In the genomic region with DNA sequence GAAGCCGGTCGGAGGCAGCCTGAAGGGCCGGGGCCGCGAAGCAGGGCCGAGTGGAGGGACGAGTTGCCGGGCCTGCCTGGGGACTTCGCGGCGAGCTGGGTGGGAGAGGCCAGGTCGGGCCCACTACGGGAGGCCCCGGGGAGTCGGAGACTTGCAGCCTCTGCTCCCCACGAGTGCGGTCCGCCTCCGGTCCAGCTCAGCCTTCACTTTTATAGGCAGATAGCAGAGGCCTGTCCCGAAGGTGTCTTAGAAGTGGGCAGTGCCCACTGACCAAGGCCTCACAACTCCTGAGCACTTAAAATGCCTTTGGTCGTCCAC, we compare ENCODE assay signal across 8 mouse cellular contexts. TPM values are rescaled to one million over a fixed set of nuclear protein-coding genes. Genes with fewer than 3 reads are reported as not detected.
A peak's percentile ranks its signal among the peaks of the same experiment; 100 is the strongest.
DNase-seq lines count a peak whose midpoint lies in the region; ATAC-seq lines count a peak whose summit lies in the region.

No protein-coding gene starts in this region.

- DNase-seq in kidney, adult 11 months, result no peak
- no peak for DNase-seq in right cerebral cortex, postnatal 10 days (ENCODE audit: low spot score in 2 of 2)
- DNase-seq in frontal cortex, postnatal 10 days (ENCODE audit: low spot score in 2 of 2), result no peak
- DNase-seq in yolk sac, embryonic 10.5 days (ENCODE audit: low spot score), result no peak

- H3K27ac ChIP-seq in kidney, embryonic 16.5 days (ENCODE audit: low read length), result peak overlapping the region; percentile 71
- peak overlapping the region; percentile 37; the same call in 1 of the 2 replicates for H3K27ac ChIP-seq in brown adipose tissue, adult 24 weeks (replicated peaks; ENCODE audit: low read depth, low read length)
- peak overlapping the region; percentile 82 for H3K27ac ChIP-seq in hindbrain, embryonic 13.5 days
- peak overlapping the region; percentile 81 for H3K27ac ChIP-seq in midbrain, embryonic 13.5 days

- H3K4me3 ChIP-seq in kidney, embryonic 16.5 days (ENCODE audit: low read length), result peak overlapping the region; percentile 83
- H3K4me3 ChIP-seq in brown adipose tissue, adult 24 weeks (ENCODE audit: insufficient read depth, low read depth, low read length), result peak overlapping the region; percentile 88
- H3K4me3 ChIP-seq in hindbrain, embryonic 13.5 days, result peak overlapping the region; percentile 97
- peak overlapping the region; percentile 88 for H3K4me3 ChIP-seq in midbrain, embryonic 13.5 days (replicated peaks)

- H3K4me1 ChIP-seq in kidney, embryonic 16.5 days (ENCODE audit: insufficient read depth, low read length), result peaks cover 27% of the 10 kb centered on the region
- H3K4me1 ChIP-seq in brown adipose tissue, adult 24 weeks (ENCODE audit: control insufficient read depth, insufficient read depth, insufficient read length, low read length), result peaks cover 21% of the 10 kb centered on the region
- H3K4me1 ChIP-seq in hindbrain, embryonic 13.5 days (replicated peaks), result peaks cover 42% of the 10 kb centered on the region
- peaks cover 43% of the 10 kb centered on the region for H3K4me1 ChIP-seq in midbrain, embryonic 13.5 days (replicated peaks)

- WGBS in kidney, embryonic 16.5 days, result under 1% methylated on average over 21 of the region's 21 CpGs
- under 1% methylated on average over 21 of the region's 21 CpGs for WGBS in hindbrain, embryonic 13.5 days
- WGBS in midbrain, embryonic 13.5 days, result under 1% methylated on average over 21 of the region's 21 CpGs

- peaks cover 15% of the 10 kb centered on the region for H3K36me3 ChIP-seq in kidney, embryonic 16.5 days (ENCODE audit: insufficient read depth, low read length)
- peaks cover 23% of the 10 kb centered on the region for H3K36me3 ChIP-seq in hindbrain, embryonic 13.5 days
- peaks cover 26% of the 10 kb centered on the region for H3K36me3 ChIP-seq in midbrain, embryonic 13.5 days

- peak overlapping the region; percentile 91 for H3K9ac ChIP-seq in kidney, embryonic 16.5 days (replicated peaks; ENCODE audit: low read length)
- peak overlapping the region; percentile 93 for H3K9ac ChIP-seq in hindbrain, embryonic 13.5 days
- H3K9ac ChIP-seq in midbrain, embryonic 13.5 days (replicated peaks), result peak overlapping the region; percentile 90

- peak; percentile 82 for ATAC-seq in kidney, embryonic 16.5 days (ENCODE audit: low FRiP score, low TSS enrichment)
- ATAC-seq in hindbrain, embryonic 13.5 days (ENCODE audit: low FRiP score), result peak; percentile 88
- ATAC-seq in midbrain, embryonic 13.5 days, result no peak

- H3K4me2 ChIP-seq in kidney, embryonic 16.5 days (replicated peaks; ENCODE audit: low read depth, low read length), result peak overlapping the region; percentile 58
- H3K4me2 ChIP-seq in hindbrain, embryonic 13.5 days, result peak overlapping the region; percentile 80
- H3K4me2 ChIP-seq in midbrain, embryonic 13.5 days (replicated peaks), result peak overlapping the region; percentile 67

- no peaks in the 10 kb centered on the region for H3K27me3 ChIP-seq in kidney, embryonic 16.5 days (ENCODE audit: insufficient read depth, low read length)
- H3K27me3 ChIP-seq in hindbrain, embryonic 13.5 days, result no peaks in the 10 kb centered on the region
- no peaks in the 10 kb centered on the region for H3K27me3 ChIP-seq in midbrain, embryonic 13.5 days

- no peaks in the 10 kb centered on the region for H3K9me3 ChIP-seq in kidney, embryonic 16.5 days (ENCODE audit: low read length)
- no peaks in the 10 kb centered on the region for H3K9me3 ChIP-seq in hindbrain, embryonic 13.5 days
- H3K9me3 ChIP-seq in midbrain, embryonic 13.5 days, result no peaks in the 10 kb centered on the region

RNA-seq across cellular contexts. Expression of gene Pdia6, which starts 0.3 kb away (rescaled TPM):
- polyA plus RNA-seq in kidney, embryonic 16.5 days (2015; fragmentation: Nextera tagmentation; extraction: Ambion mirVana), result 665 and 673 TPM in 2 replicates
- 65.9 and 83.5 TPM in 2 replicates for polyA plus RNA-seq in brown adipose tissue, adult 24 weeks (2012; ENCODE audit: insufficient read depth, insufficient read length, missing spikeins)
- polyA plus RNA-seq in hindbrain, embryonic 13.5 days (2015; fragmentation: Nextera tagmentation; extraction: Ambion mirVana), result 310 and 326 TPM in 2 replicates
- polyA plus RNA-seq in midbrain, embryonic 13.5 days (2015; fragmentation: Nextera tagmentation; extraction: Ambion mirVana), result 317 and 327 TPM in 2 replicates
